Comparison of ENCODE assay signal across 15 mouse cellular contexts in genomic region chr9:41336801-41337200, GRCm38 (mm10).
"Had no signal": no experiment of that assay in that cellular context is flagged by ENCODE, and none has a peak within 500 bp of the region (broad histone marks: within the 10 kb centered on the region; RNA-seq: fewer than 3 reads in every experiment).

No protein-coding gene starts in this region.

- DNase-seq: lung, adult 18-20 months; lung, embryonic 14.5 days; lung, postnatal 10 days; lung, postnatal 4 days; right cerebral cortex, postnatal 14 days; thymus, adult 2 months; thymus, postnatal 25 days; thymus, postnatal 4 days had no signal

- H3K27me3 ChIP-seq: midbrain, embryonic 13.5 days; neural tube, embryonic 12.5 days; stomach, embryonic 15.5 days had no signal

- H3K4me3 ChIP-seq: megakaryocyte, embryonic 14.5 days; midbrain, embryonic 13.5 days; neural tube, embryonic 12.5 days; stomach, embryonic 15.5 days had no signal

- H3K4me1 ChIP-seq: megakaryocyte, embryonic 14.5 days had no signal

- H3K27ac ChIP-seq: liver, embryonic 14.5 days; neural tube, embryonic 12.5 days; stomach, embryonic 15.5 days; stomach, postnatal 0 days had no signal

- H3K9me3 ChIP-seq: megakaryocyte, embryonic 14.5 days; midbrain, embryonic 13.5 days; neural tube, embryonic 12.5 days; stomach, embryonic 15.5 days had no signal

- H3K9ac ChIP-seq: liver, embryonic 14.5 days; lung, embryonic 14.5 days; midbrain, embryonic 13.5 days; neural tube, embryonic 12.5 days; stomach, embryonic 15.5 days had no signal

- ATAC-seq: midbrain, embryonic 13.5 days; midbrain, embryonic 16.5 days had no signal

- H3K36me3 ChIP-seq: midbrain, embryonic 13.5 days; stomach, embryonic 15.5 days had no signal

- H3K4me2 ChIP-seq: lung, embryonic 14.5 days; midbrain, embryonic 13.5 days; neural tube, embryonic 12.5 days; stomach, embryonic 15.5 days had no signal
